Comparison of ENCODE assay signal across 9 mouse cellular contexts in genomic region chr5:19909664-19910063, GRCm38 (mm10).
DNase-seq lines count a peak whose midpoint lies in the region; ATAC-seq and TF ChIP-seq lines count a peak whose summit lies in the region.
"Had no signal": no experiment of that assay in that cellular context is flagged by ENCODE, and none has a peak within 500 bp of the region (broad histone marks: within the 10 kb centered on the region; RNA-seq: fewer than 3 reads in every experiment).

No protein-coding gene starts in this region.

- no peak for TF ChIP-seq POLR2A in thymus, adult 2 months (IDR thresholded peaks at IDR 0.05; ENCODE audit: control insufficient read depth, extremely low read depth, insufficient read depth, low read length, poor library complexity)

- H3K36me3 ChIP-seq in heart, embryonic 14.5 days (ENCODE audit: control insufficient read depth, insufficient read depth, low read length) = no peaks in the 10 kb centered on the region
- H3K36me3 ChIP-seq in forebrain, embryonic 12.5 days (replicated peaks) = no peaks in the 10 kb centered on the region
- no peaks in the 10 kb centered on the region for H3K36me3 ChIP-seq in neural tube, embryonic 13.5 days
- H3K36me3 ChIP-seq in thymus, adult 2 months (ENCODE audit: control insufficient read depth, insufficient read depth, low read length) = no peaks in the 10 kb centered on the region

- peaks cover 6 to 15% of the 10 kb centered on the region in 2 experiments for H3K4me1 ChIP-seq in heart, embryonic 14.5 days (ENCODE audit: control insufficient read depth in 2 of 2, insufficient read depth in 2 of 2, low read length in 2 of 2)
- H3K4me1 ChIP-seq in forebrain, embryonic 12.5 days = peaks cover 14% of the 10 kb centered on the region
- H3K4me1 ChIP-seq in neural tube, embryonic 13.5 days (replicated peaks) = peaks cover 24% of the 10 kb centered on the region
- H3K4me1 ChIP-seq in thymus, adult 2 months (replicated peaks; ENCODE audit: control insufficient read depth, insufficient read depth, low read length) = no peaks in the 10 kb centered on the region

- intact Hi-C loops in heart, postnatal 25 days (cut with DNase I) = no loop called here

- WGBS in heart, embryonic 14.5 days = 62% methylated on average over 7 of the region's 7 CpGs
- 61% methylated on average over 7 of the region's 7 CpGs for WGBS in forebrain, embryonic 12.5 days
- 50% methylated on average over 7 of the region's 7 CpGs for WGBS in neural tube, embryonic 13.5 days
- WGBS in thymus, adult 2 months = 92% methylated on average over 7 of the region's 7 CpGs

- no peak overlapping the region for H3K27ac ChIP-seq in heart, embryonic 14.5 days (replicated peaks in 1 of 2; ENCODE audit: control insufficient read depth in 1 of 2, insufficient read depth in 1 of 2, low read depth in 2 of 2, low read length in 2 of 2)
- no peak overlapping the region for H3K27ac ChIP-seq in forebrain, embryonic 12.5 days
- peak overlapping the region; percentile 77 for H3K27ac ChIP-seq in neural tube, embryonic 13.5 days (replicated peaks)
- no peak overlapping the region for H3K27ac ChIP-seq in thymus, adult 2 months (ENCODE audit: control insufficient read depth, insufficient read depth, low read length)

- H3K9ac ChIP-seq in heart, embryonic 14.5 days (ENCODE audit: low read length) = no peak overlapping the region
- H3K9ac ChIP-seq in forebrain, embryonic 12.5 days = peak overlapping the region; percentile 62
- H3K9ac ChIP-seq in neural tube, embryonic 13.5 days = peak overlapping the region; percentile 77

- DNase-seq in heart, postnatal 25 days (ENCODE audit: low spot score) = no peak
- DNase-seq in layer of hippocampus, adult 9-11 months = peak; percentile 77
- DNase-seq in thymus, adult 2 months = no peak
- no peak for DNase-seq in lung, postnatal 25 days (ENCODE audit: low spot score)

- H3K27me3 ChIP-seq in heart, embryonic 14.5 days (ENCODE audit: control insufficient read depth, insufficient read depth, low read length) = peaks cover 7% of the 10 kb centered on the region; the same call in 1 of the 2 replicates
- H3K27me3 ChIP-seq in forebrain, embryonic 12.5 days = no peaks in the 10 kb centered on the region
- H3K27me3 ChIP-seq in neural tube, embryonic 13.5 days = 0 out of 2 replicates have a peak, but pooled peaks cover 3% of the 10 kb centered on the region
- no peaks in the 10 kb centered on the region for H3K27me3 ChIP-seq in thymus, adult 2 months (ENCODE audit: control insufficient read depth, insufficient read depth, low read length)

- peak overlapping the region; percentile 87 for H3K4me2 ChIP-seq in heart, embryonic 14.5 days (ENCODE audit: low read length)
- peak overlapping the region; percentile 73 for H3K4me2 ChIP-seq in forebrain, embryonic 12.5 days
- H3K4me2 ChIP-seq in neural tube, embryonic 13.5 days = peak overlapping the region; percentile 69

- no peak overlapping the region for H3K4me3 ChIP-seq in heart, embryonic 14.5 days (ENCODE audit: control insufficient read depth in 1 of 2, insufficient read depth in 1 of 2, low read depth in 1 of 2, low read length in 2 of 2)
- H3K4me3 ChIP-seq in forebrain, embryonic 12.5 days (replicated peaks) = peak overlapping the region; percentile 53
- H3K4me3 ChIP-seq in neural tube, embryonic 13.5 days = peak overlapping the region; percentile 51
- H3K4me3 ChIP-seq in thymus, adult 2 months (ENCODE audit: control insufficient read depth, insufficient read depth, low read length) = no peak overlapping the region

- no peaks in the 10 kb centered on the region for H3K9me3 ChIP-seq in heart, embryonic 14.5 days (ENCODE audit: control insufficient read depth, low read length)
- H3K9me3 ChIP-seq in forebrain, embryonic 12.5 days = no peaks in the 10 kb centered on the region
- no peaks in the 10 kb centered on the region for H3K9me3 ChIP-seq in neural tube, embryonic 13.5 days

- TF ChIP-seq CTCF in thymus, adult 2 months (IDR thresholded peaks at IDR 0.05; ENCODE audit: borderline replicate concordance, control insufficient read depth, extremely low read depth, insufficient read depth, low read length, poor library complexity) = no peak

- no peak for ATAC-seq in heart, embryonic 14.5 days (ENCODE audit: insufficient number of reproducible peaks, insufficient read depth, low FRiP score, low read depth)
- ATAC-seq in forebrain, embryonic 12.5 days (ENCODE audit: low FRiP score) = peak; percentile 13; the same call in 1 of the 2 replicates
- ATAC-seq in neural tube, embryonic 13.5 days (ENCODE audit: low read depth) = peak; percentile 28
- no peak for ATAC-seq in megakaryocyte progenitor cell, adult 5-6 weeks (replicated peaks; ENCODE audit: poor library complexity)
- ATAC-seq: inflammation-experienced regulatory T-cells, adult 6 months had no signal

Comparison
In these comparisons a context has a peak if more than half of its experiments do, and no peak if none do; other contexts are left out.
1. ATAC-seq: peak in forebrain, embryonic 12.5 days (single experiment) and neural tube, embryonic 13.5 days (single experiment); none in heart, embryonic 14.5 days (single experiment) and megakaryocyte progenitor cell, adult 5-6 weeks (single experiment).
2. H3K4me3 ChIP-seq: peak in forebrain, embryonic 12.5 days (single experiment) and neural tube, embryonic 13.5 days (single experiment); none in heart, embryonic 14.5 days (0 of 2) and thymus, adult 2 months (single experiment).
3. Peak in every context shown above with its lines, with median percentiles within 50 percentile points of each other: H3K4me2 ChIP-seq.